Mouse (Mus musculus): ENCODE results near the gene Pappa2.
A peak's percentile ranks its signal among the peaks of the same experiment; 100 is the strongest.

The Pappa2 gene

DNA sequence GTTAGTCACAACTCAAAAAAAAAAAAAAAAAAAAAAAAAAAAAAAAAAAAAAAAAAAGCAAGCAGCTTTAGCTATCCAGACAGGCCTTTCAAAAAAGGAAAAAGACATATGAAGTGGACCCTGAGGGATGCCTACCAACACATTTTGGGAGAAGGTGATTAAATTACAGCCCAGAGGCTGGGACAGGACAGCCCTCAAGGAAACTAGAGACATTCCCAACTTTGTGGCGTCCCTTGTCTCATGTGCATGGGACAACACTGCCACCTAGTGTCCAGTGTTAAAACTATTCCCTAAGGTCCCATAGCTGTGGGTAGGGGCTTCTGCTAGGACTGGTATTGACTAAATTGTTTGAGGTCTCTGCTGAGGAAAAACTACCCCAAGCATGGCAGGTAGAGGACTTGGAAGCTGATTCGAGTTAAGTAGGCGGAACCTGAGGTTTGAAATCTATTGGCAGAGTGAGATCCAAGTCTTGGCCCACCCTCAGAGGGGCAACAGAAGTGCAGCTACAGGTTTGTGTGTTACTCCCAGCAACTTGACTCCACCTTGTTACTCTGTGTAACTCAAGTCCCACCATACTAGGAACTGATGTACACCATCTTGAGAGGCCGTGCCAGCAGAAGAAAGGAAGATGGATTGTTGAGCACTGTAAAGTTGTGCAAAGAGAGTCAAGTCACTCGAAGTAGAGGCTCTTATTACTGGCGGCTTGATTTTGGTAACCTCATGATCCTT lies 26.6 kb downstream of the Pappa2 start:
- Histone ChIP-seq H3K9me3 (ENCODE audit: low read length) (no peaks in the 10 kb centered on the region), H3K4me1 (replicated peaks; ENCODE audit: low read depth, low read length) (no peaks in the 10 kb centered on the region), H3K4me3 (replicated peaks; ENCODE audit: low read length) (no peak overlapping the region), H3K36me3 (ENCODE audit: insufficient read depth, low read length) (no peaks in the 10 kb centered on the region), H3K27me3 (ENCODE audit: insufficient read depth, low read length) (peaks cover 26% of the 10 kb centered on the region)
- TF ChIP-seq POU5F1 (IDR thresholded peaks at IDR 0.05; ENCODE audit: borderline replicate concordance, low read length): no peak
- no peak for TF ChIP-seq NANOG (IDR thresholded peaks at IDR 0.05; ENCODE audit: borderline replicate concordance, low read length)
- TF ChIP-seq CTCF (conservative IDR thresholded peaks at IDR 0.05; ENCODE audit: low read length): peak; percentile 70

DNA sequence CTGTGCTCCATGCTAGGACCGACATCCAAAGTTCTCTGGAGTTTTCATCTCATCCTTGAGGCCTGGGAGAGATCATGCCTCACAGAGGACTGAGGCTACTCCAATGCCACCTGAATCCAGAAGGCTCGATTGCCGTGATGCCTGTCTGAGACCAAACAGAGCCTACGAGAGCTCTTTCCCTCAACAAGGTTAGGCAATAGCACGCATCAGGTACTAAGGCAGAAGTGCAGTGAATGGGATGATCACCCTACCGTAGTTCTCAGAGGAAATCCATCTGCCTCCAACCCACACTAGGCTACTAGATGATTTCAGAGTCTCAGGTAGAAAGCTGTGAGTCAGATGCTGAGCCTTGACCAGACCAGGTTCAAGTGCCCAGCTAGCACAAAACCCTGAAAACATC lies 31.2 kb downstream of the Pappa2 start:
- Histone ChIP-seq H3K36me3 (ENCODE audit: insufficient read depth, low read length) (no peaks in the 10 kb centered on the region), H3K4me1 (replicated peaks; ENCODE audit: low read depth, low read length) (no peaks in the 10 kb centered on the region), H3K9me3 (ENCODE audit: low read length) (no peaks in the 10 kb centered on the region), H3K27me3 (ENCODE audit: insufficient read depth, low read length) (peaks cover 9% of the 10 kb centered on the region; the same call in 1 of the 2 replicates), H3K4me3 (replicated peaks; ENCODE audit: low read length) (no peak overlapping the region)
- TF ChIP-seq POU5F1 (IDR thresholded peaks at IDR 0.05; ENCODE audit: borderline replicate concordance, low read length) (no peak), NANOG (IDR thresholded peaks at IDR 0.05; ENCODE audit: borderline replicate concordance, low read length) (no peak), CTCF (conservative IDR thresholded peaks at IDR 0.05; ENCODE audit: low read length) (no peak)

DNA sequence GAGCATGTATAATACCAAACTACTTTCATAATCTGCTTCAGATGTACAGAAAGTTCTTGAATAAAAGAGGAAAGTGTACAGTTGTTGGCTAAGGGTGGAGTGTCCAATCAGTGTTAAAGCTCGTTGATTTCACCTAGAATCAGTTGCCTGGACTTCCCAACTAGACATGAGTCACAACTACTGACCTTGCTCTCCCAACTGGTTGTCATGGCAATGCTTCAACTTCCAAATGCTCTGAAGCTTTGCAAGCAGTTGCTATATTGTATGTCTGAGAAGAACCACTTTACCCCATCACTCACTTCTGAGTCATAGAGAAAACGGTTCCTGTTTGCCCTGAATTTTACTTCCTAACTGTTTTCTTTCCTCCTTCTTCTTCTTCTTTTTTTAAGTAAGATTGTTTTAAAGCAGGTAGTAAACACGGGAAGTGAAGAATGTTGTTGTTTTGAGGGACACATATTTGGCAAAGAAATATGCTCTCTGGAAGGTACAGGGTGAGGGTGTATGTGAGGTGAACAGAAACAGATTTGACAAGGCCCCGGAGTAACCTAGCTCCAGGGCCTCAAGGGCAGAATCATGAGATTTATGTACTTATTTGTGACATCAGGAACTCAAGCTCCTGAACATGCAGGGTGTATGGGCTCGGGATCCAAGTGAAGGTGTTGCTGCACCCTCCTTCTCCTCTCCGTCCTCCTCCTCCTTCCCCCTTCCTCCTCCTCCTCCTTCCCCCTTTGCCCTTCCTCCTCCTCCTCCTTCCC lies 32.1 kb downstream of the Pappa2 start:
- H3K27me3 ChIP-seq (ENCODE audit: insufficient read depth, low read length): peaks cover 9% of the 10 kb centered on the region; the same call in 1 of the 2 replicates
- no peaks in the 10 kb centered on the region for H3K36me3 ChIP-seq (ENCODE audit: insufficient read depth, low read length)
- TF ChIP-seq CTCF (conservative IDR thresholded peaks at IDR 0.05; ENCODE audit: low read length) (no peak), NANOG (IDR thresholded peaks at IDR 0.05; ENCODE audit: borderline replicate concordance, low read length) (no peak), POU5F1 (IDR thresholded peaks at IDR 0.05; ENCODE audit: borderline replicate concordance, low read length) (no peak)
- no peaks in the 10 kb centered on the region for H3K4me1 ChIP-seq (replicated peaks; ENCODE audit: low read depth, low read length)
- no peaks in the 10 kb centered on the region for H3K9me3 ChIP-seq (ENCODE audit: low read length)
- no peak overlapping the region for H3K4me3 ChIP-seq (replicated peaks; ENCODE audit: low read length)

DNA sequence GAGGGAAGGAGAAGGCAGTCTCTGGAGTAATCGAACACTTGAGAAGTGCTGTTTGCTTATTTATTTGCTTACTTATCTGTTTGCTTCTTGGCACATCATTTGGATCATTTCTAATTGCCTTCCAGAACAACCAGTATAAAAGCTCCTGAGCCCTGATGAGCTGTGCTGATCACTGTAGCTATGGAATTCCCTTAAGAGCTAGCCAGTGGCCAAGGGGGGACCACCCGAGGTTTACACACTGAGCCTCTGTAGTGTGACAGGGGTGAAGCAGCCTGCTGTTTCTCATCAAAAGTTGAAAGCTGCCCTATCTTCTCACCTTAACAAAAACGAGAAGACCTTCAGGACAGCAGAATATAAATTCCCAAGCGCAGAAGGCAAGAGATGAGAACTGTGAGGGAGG lies 35.4 kb downstream of the Pappa2 start:
- H3K9me3 ChIP-seq (ENCODE audit: low read length): no peaks in the 10 kb centered on the region
- no peaks in the 10 kb centered on the region for H3K4me1 ChIP-seq (replicated peaks; ENCODE audit: low read depth, low read length)
- H3K27me3 ChIP-seq (ENCODE audit: insufficient read depth, low read length): 0 out of 2 replicates have a peak, but pooled peaks cover 8% of the 10 kb centered on the region
- TF ChIP-seq POU5F1 (IDR thresholded peaks at IDR 0.05; ENCODE audit: borderline replicate concordance, low read length): no peak
- TF ChIP-seq CTCF (conservative IDR thresholded peaks at IDR 0.05; ENCODE audit: low read length): no peak
- no peak for TF ChIP-seq NANOG (IDR thresholded peaks at IDR 0.05; ENCODE audit: borderline replicate concordance, low read length)
- no peaks in the 10 kb centered on the region for H3K36me3 ChIP-seq (ENCODE audit: insufficient read depth, low read length)
- H3K4me3 ChIP-seq (replicated peaks; ENCODE audit: low read length): no peak overlapping the region

DNA sequence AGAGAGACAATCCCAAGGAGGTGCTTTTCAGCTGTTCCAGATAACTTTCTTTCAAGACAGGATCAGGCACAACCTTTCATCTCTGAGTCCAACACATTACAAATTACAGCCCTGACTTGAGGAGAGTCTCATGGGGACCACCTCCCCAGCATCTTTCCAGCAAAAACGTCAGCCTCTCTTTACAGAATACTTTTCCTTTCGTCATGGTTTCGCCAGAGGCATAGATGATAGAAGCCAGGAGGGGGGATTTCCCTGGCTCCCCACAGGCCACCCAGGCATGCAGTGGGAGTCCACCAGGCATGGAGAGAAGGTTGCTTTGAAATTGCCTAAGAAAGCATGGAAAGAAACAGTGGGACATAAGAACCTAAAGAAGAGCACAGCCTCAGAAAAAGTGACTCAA lies 37.4 kb downstream of the Pappa2 start:
- Histone ChIP-seq H3K36me3 (ENCODE audit: insufficient read depth, low read length) (no peaks in the 10 kb centered on the region), H3K4me3 (replicated peaks; ENCODE audit: low read length) (no peak overlapping the region), H3K4me1 (replicated peaks; ENCODE audit: low read depth, low read length) (no peaks in the 10 kb centered on the region), H3K27me3 (ENCODE audit: insufficient read depth, low read length) (no peaks in the 10 kb centered on the region), H3K9me3 (ENCODE audit: low read length) (no peaks in the 10 kb centered on the region)
- no peak for TF ChIP-seq NANOG (IDR thresholded peaks at IDR 0.05; ENCODE audit: borderline replicate concordance, low read length)
- TF ChIP-seq POU5F1 (IDR thresholded peaks at IDR 0.05; ENCODE audit: borderline replicate concordance, low read length): no peak
- no peak for TF ChIP-seq CTCF (conservative IDR thresholded peaks at IDR 0.05; ENCODE audit: low read length)

DNA sequence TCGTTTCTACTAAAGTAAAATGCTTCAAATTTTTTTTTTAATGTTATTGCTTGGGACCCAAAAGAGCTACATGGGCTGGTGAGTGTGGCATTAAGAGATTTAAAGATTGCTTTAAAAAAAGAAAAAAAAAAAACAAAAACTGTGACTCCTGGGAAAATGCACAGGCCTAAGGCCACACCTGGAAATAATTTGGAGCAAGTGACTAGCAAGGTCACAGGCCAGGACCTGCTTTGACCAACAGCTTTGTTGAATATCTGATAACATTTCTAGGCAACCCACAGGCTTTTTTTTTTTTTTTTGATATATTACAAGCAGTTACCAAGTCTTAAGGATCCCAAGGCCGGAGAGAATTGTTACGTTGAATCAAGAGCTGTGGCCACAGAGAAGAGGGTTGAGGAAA lies 39.3 kb downstream of the Pappa2 start:
- 0 out of 2 replicates have a peak, but pooled peaks cover 3% of the 10 kb centered on the region for H3K27me3 ChIP-seq (ENCODE audit: insufficient read depth, low read length)
- no peaks in the 10 kb centered on the region for H3K4me1 ChIP-seq (replicated peaks; ENCODE audit: low read depth, low read length)
- no peak overlapping the region for H3K4me3 ChIP-seq (replicated peaks; ENCODE audit: low read length)
- no peaks in the 10 kb centered on the region for H3K9me3 ChIP-seq (ENCODE audit: low read length)
- H3K36me3 ChIP-seq (ENCODE audit: insufficient read depth, low read length): no peaks in the 10 kb centered on the region
- TF ChIP-seq CTCF (conservative IDR thresholded peaks at IDR 0.05; ENCODE audit: low read length): no peak
- no peak for TF ChIP-seq POU5F1 (IDR thresholded peaks at IDR 0.05; ENCODE audit: borderline replicate concordance, low read length)
- TF ChIP-seq NANOG (IDR thresholded peaks at IDR 0.05; ENCODE audit: borderline replicate concordance, low read length): no peak

DNA sequence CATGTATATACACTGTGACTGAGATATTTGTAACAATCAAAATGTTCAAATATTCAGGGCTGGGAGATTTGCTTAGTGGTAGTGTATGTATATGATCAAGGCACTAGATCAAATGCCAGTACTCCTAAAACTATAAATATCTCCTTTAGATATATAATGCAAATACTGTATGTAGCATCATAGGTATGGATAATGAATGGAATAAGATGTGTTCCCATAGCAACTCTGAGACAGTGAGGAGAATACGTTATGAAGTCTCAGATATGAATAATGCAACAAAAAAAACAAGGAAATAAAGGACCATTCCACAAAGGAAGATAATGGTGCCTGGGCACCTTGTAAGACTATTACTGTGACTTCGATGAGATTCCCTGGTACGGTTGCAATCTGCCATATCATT lies 45.8 kb downstream of the Pappa2 start:
- Histone ChIP-seq H3K27me3 (ENCODE audit: insufficient read depth, low read length) (0 out of 2 replicates have a peak, but pooled peaks cover 5% of the 10 kb centered on the region), H3K4me3 (replicated peaks; ENCODE audit: low read length) (no peak overlapping the region), H3K36me3 (ENCODE audit: insufficient read depth, low read length) (no peaks in the 10 kb centered on the region), H3K9me3 (ENCODE audit: low read length) (no peaks in the 10 kb centered on the region), H3K4me1 (replicated peaks; ENCODE audit: low read depth, low read length) (no peaks in the 10 kb centered on the region)
- no peak for TF ChIP-seq POU5F1 (IDR thresholded peaks at IDR 0.05; ENCODE audit: borderline replicate concordance, low read length)

DNA sequence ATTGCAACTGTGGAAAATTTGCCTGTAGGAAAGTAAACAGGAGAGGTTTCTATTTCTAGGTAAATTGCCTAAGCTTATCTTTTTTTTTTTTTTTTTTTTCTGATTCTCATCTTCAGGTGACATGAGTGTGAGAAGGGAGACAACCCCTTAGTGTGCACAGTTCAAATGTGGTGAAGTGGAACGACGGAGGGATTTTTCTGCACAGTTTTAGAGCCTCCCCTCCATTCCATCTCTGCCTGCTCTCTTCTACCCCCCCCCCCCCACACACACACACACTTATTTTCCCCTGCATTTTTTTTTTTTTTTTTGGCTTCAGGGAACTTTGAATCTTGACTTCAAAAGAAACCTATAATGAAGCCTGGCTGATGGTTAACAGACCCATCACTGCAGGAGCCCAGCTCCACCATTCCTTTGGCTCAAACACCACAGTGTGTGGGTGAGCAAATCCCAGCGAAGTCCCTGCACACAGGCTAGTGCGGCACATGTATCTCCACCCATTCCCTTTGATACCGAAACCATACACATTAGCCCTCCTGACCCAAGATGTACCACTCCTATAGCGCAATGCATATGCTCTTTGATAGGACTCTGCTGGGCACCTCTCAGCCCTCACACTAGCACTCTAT lies 49.0 kb downstream of the Pappa2 start:
- Histone ChIP-seq H3K36me3 (ENCODE audit: insufficient read depth, low read length) (no peaks in the 10 kb centered on the region), H3K4me3 (replicated peaks; ENCODE audit: low read length) (no peak overlapping the region), H3K4me1 (replicated peaks; ENCODE audit: low read depth, low read length) (no peaks in the 10 kb centered on the region), H3K27me3 (ENCODE audit: insufficient read depth, low read length) (0 out of 2 replicates have a peak, but pooled peaks cover 5% of the 10 kb centered on the region), H3K9me3 (ENCODE audit: low read length) (no peaks in the 10 kb centered on the region)
- TF ChIP-seq POU5F1 (IDR thresholded peaks at IDR 0.05; ENCODE audit: borderline replicate concordance, low read length) (no peak), CTCF (conservative IDR thresholded peaks at IDR 0.05; ENCODE audit: low read length) (no peak), NANOG (IDR thresholded peaks at IDR 0.05; ENCODE audit: borderline replicate concordance, low read length) (no peak)

All from E14TG2a.4 (cell line).